Mouse (Mus musculus): ENCODE measurements at regions not wholly inside any gene's neighbourhood (a gene's known extent, or its start where the extent isn't known, plus 50 kb on each side); places are given as distances from the start of the nearest gene placed in this dataset.
A peak's percentile ranks its signal among the peaks of the same experiment; 100 is the strongest.

DNA sequence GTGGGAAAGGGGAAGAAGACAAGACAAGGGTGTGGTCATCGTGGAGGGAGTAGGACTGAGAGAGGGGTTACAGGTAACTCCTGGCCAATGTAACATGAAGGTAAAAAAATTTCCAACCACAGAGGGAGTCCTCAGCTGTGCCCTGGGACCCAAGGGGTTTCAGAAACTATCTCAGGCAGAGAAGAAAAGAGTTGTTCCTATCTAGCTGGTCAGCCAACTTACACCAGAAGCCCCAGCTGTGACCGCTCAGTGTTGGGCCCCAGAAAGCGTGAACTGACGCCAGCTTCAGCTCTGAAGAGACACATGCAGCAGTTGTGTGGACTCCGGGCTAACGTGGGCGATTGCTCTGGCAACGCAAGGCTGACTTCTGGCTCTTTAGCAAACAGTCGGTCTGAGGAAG is 52.2 kb downstream of the Rhob start:
- no peak for DNase-seq (ENCODE audit: low read depth)

DNA sequence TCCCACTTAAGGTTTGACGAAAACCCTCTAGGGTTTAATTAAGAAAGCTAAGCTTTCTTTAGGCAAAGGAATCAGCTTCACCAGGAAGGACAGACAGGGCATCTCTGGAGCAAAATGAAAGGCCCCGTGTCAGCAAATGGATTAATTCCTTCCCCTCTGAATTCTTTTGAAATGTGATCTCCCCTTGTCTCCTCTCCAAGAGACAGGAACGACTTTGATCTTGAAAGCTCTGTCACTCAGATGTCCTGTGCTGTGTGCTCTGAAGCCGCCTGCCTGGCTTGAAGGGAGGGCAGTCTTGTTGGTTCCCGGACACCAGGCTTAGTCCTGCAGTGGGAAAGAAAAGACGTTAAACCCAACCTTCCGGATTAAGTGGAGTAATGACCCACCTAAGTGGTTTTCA is 52.8 kb downstream of the Rhob start:
- DNase-seq (ENCODE audit: low read depth) = no peak

DNA sequence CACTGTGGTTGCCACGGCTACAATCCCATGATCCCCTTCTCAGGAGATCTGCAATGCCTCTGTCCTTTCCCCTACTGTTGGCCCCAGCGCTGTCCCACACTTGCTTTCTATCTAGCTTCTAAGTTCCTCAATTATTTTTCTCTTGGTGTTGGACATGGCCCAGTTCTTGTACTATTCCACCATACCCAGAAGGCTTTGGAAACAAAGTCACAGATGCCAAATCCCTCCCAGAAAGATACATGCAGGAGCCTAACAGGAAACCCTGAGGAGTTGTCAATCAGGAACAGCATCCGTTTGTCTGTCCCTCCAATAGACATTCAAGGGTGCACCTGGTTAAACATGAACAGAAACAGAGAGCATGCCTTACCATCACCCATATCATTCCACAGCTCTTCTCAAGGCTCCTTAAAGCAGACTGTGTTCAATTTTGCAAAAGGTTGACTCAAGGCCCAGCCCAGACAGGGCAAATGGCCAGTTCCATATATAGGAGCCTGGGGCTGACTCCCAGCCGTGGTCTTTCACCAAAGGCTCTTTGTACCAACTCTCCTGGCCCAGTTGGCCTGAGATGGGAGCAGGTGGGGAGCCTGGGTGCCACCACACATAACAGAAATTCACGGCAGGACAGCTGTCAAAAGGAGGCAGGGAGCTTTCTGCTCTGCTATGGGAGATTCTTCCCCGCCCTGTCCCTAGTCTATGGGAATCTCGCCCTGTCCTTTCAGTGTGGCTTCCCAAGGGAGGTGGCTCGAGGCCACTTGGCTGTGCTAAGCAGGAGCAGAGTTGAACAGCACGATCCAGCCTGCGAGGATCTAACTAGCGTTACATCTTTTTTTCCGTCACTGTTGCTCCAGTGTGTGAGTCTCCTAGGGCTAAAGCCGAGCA is 54.6 kb downstream of the Rhob start:
- peak; percentile 76 for DNase-seq (ENCODE audit: low read depth)

DNA sequence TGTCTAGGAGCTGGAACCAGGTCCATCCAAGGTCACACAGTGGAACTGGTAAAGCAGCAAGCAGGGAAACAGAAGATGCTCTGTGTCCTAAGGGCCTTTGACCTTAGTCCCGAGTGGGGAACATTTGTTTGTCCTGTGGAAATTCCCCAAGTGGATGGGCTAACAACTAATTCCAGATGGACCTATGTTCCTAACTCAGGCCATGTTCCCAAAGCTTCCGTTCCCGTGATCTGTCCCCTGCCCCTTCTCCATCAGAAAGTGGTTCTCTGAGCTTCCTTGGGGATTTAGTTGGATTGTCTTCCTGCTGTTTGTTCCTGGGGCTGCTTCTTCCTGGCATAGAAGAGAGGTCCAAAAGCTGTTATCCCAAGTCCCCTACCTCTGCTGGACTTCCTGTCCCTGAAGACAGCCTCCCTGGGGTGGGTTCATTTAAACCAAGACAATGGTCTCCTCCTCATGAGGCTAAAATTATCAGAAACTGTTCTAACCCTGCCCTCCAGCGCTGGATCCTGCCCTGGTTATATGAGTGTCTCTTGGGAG is 55.8 kb downstream of the Rhob start:
- DNase-seq (ENCODE audit: low read depth) = no peak

DNA sequence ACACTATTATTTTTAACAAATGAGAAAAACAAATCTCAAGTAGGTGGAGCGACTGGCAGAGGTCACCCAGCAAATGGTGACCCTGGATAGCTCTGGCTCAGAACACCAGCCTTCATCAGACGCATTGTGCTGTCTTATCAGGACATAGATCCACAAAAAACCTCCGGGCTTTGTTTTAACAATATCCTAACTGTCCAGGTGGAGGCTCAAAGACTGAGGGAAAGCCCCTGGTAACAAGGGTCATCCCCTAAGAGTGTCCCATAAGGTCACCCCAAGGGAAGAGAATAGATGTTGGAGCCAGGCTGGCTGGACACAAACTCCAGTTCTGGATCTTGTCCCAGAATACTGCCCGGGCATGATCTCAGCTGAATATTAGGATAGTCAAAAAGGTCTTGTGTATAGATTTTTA is 56.6 kb downstream of the Rhob start:
- no peak for DNase-seq (ENCODE audit: low read depth)

DNA sequence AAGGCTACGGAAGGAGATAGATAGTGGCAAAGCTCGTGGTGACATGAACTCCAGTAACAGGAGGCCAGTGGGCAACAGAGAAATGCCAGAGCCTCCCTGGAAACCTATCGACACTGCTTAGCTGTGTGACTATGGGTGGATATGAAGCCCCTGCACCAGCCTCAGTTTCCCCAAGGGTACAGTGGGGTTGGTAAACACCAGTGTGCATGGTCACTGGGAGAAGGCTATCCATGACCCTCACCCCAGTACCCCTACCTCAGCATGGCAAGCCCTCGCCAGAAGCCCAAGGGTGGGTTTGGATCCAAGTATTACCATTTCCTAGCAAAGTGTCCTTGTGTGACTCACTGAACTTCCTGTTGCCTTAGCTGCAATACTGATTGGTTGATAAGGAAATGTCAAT is 58.5 kb downstream of the Rhob start:
- no peak for DNase-seq (ENCODE audit: low read depth)

DNA sequence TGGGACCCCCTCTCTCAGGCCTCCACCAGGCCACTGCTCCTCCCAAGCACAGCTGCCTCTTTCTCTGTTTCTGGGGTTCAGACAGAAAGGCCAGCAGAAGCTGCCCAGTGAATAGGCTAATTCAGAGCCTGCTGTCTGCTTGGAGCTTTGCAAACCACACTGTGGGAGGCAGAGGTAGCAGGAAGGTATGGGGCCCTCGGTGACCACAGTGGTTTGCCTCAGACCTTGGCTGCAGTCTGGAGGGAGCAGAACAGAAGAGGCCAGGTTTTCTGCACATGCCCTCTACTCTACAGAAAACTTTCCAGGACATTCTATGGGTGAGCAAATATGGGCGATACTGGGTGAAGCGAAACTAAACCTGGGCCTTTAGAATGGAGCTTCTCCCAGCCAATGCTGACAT is 59.4 kb downstream of the Rhob start:
- DNase-seq (ENCODE audit: low read depth) = no peak

DNA sequence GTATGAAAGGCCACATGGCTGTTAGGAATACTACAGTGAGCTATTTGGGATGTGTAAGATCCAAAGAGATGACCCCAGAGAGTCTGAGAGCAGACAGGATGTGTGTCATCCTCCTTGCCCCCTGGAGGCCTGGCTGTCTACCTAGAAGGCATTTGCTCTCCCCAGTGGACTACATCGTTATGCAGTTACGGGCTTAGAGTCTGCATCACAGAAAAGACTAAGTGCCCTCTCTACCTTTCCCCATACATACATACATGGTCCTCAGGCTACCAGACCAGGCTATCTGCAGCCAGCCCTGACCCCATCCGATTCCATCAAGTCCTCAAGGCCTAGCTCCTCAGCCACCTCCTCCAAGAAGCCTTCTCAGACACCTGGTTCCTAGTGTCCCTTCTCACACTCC is 59.9 kb downstream of the Rhob start:
- no peak for DNase-seq (ENCODE audit: low read depth)

DNA sequence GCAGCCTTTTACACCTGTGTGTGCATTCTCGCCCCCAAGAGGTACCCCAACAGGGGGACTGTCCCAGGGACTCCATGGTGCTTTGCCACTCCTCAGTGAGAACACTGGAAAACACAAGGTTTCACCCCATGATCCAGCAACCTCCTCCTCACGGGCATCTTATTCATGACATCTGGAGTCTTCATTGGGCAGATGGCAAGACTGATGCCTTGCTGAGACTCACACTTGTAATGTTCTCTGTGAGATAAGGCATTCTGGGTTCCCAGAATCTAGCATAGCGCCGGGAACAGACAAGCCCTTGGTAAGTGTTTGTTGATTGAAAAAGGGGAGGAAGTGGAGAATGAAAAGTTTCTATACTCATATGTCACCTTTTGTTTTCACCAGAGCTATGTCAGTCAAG is 60.3 kb downstream of the Rhob start:
- no peak for DNase-seq (ENCODE audit: low read depth)

DNA sequence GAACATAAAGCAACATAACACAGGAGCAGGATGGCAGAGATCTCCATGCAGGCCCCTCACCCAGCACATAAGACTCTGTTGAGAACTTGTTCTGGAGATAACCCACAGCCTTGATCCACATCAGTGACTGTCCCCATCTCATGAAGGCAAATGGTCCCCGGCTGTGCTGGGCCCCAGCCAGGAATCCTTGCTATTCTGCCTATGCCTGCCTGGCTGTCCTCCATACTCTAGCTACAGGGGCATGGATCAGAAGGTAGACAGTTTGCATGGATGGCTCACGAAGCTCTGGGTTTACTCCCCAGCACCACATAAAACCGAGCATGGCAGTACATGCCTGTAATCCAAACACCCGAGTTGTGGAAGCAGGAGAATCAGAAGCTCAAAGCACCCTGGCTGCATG is 61.2 kb downstream of the Rhob start:
- no peak for DNase-seq (ENCODE audit: low read depth)

DNA sequence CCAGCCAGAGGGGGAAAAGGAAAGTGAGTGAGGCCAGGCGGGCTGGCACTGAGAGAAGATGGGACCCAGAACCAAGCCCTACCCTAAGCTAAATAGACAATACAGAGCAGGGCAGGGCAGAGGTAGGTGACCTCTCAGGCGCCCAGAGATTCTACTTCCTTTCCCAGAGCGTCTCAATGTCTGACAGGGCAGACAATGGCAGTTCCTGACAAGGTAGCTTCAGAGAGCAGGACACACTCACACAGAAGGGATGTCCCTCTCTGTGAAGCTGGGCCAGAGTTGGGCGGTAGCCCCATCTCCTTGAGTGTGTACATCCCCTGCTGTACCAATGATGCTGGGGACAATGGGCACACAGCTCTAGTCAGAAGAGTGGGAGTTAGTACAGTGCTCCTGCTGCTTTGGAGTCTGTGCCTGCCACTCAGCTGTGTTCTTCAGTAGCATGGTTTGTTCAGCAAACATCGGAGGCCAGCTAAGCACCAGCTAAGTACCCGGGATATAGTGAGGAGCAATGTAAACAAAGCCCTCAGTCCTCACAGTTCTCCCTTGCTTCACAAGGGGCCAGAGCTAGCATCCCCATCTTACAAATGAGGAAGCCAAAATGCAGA is 62.7 kb downstream of the Rhob start:
- DNase-seq (ENCODE audit: low read depth) = no peak

DNA sequence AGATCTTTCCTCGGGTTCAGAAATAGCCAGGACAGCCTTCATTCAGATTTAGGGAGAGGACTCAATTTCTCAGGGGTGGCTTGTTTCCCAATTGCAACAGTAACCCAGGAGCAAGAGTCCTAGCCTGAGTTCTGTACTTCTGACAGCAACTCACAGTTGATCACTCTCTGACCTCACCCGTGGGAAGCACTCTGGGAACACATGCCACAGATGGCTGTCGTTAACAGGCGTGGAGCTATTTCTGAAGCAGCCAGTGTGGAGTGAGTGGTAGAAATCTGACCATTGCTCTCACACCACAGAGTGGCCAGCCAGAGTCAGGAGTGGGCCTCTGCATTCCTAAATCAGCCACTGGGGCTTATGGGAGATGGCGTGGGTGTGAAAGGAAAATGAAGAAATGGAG is 63.3 kb downstream of the Rhob start:
- DNase-seq (ENCODE audit: low read depth) = peak; percentile 63

DNA sequence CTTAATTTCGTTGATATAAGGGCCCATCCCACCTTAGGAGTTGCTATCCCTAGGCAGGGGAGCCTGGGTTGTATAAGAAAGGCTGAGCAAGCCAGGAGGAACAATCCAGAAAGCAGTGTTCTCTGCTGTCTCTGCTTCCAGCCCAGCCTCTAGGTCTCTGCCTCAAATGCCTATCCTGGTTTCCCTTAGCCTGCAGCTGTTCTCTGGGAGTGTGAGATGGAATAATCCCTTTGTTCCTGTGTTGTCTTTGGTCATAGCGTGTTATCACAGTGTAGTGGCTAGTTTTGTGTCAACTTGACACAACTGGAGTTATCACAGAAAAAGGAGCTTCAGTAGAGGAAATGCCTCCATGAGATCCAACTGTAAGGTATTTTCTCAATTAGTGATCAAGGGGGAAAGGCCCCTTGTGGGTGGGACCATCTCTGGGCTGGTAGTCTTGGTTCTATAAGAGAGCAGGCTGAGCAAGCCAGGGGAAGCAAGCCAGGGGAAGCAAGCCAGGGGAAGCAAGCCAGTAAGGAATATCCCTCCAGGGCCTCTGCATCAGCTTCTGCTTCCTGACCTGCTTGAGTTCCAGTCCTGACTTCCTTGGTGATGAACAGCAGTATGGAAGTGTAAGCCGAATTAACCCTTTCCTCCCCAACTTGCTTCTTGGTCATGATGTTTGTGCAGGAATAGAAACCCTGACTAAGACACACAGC is 64.0 kb downstream of the Rhob start:
- peak; percentile 26 for DNase-seq (ENCODE audit: low read depth)

DNA sequence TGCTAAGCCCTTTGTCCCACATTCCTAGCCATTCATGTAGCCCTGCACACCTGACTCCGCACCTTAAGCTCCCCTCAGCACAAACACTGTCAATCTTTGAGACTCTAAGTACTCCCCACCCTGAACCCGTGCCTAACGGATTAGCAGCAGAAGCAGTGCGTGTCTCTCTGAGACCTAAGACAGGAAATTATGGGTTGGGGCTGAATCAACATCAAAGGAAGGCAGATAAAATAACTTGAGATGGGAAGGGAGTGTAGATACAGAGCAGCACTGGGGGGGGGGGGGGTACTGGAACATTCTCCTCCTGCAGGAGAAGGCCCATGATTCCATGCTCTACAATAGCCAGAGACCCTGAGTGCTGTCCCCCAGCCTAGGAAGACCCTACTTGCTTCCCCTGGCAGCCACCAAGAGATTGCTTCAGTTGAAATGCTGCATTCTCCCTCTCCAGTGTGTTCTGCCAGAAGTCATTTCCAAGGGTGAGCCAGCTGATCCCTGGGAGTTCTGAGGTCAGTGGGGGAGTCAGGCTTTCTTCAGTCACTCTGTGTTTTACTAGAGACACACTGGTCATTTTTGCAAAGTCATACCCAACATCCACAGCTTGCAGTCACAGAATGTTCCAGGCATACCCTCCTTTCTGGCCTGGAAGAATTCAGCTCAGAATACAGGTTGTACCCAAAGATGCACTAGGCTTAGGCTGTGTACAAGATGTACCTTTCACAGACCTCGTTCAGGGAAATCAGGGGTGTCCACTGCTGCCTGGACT is 71.4 kb downstream of the Rhob start:
- DNase-seq (ENCODE audit: low read depth) = no peak

DNA sequence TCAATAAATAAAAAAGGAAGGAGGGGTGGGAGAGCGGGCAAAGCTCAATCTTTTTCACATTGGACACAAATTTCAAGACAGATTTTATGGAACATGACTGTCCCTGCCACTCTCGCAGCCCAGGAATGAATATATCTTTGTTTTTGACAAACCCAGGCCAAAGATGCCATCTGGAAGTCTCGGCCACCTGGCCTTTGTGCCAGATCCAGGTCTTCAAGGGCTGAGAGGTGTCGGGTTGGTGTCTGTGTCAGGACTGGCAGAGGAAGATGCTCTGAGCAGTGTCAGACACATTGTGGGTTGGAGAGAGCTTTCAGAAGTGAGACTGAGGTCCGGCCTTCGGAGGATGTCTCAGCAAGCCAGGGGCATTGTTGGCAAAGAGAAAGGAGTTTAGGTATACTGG is 75.3 kb downstream of the Rhob start:
- DNase-seq (ENCODE audit: low read depth) = no peak

DNA sequence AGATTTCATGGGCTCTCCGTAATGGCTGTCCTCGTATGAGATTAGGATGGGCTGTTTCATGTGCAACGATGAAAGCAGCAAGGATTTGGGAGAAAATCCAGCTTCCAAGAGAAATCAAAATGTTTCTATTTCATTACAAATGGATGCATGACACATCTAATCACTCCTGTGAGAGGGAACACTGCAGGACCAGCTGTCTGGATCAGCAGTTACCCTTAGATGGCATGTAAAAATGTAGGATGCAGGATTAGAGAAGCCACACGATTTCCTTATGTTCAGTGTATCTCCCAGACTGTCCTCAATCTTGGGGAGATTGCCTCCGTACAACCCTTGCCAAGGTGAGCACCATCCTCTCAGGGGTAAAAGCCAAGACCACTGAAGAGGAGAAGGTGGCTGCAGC is 77.1 kb downstream of the Rhob start:
- no peak for DNase-seq (ENCODE audit: low read depth)

DNA sequence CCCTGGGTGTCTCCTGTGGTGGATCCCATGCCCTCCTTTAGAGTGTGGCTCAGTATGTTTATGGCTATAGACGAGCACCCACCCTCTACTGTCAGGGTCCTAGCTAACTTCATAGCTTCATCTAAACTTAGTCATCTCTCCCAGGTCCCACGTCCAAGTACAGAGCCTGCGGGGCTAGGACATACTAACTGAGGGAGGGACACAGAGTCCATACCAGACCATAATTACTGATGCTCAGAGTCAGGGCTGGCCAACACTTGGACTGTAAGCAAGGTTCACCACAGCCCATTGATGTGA is 78.6 kb downstream of the Rhob start:
- DNase-seq (ENCODE audit: low read depth) = no peak

DNA sequence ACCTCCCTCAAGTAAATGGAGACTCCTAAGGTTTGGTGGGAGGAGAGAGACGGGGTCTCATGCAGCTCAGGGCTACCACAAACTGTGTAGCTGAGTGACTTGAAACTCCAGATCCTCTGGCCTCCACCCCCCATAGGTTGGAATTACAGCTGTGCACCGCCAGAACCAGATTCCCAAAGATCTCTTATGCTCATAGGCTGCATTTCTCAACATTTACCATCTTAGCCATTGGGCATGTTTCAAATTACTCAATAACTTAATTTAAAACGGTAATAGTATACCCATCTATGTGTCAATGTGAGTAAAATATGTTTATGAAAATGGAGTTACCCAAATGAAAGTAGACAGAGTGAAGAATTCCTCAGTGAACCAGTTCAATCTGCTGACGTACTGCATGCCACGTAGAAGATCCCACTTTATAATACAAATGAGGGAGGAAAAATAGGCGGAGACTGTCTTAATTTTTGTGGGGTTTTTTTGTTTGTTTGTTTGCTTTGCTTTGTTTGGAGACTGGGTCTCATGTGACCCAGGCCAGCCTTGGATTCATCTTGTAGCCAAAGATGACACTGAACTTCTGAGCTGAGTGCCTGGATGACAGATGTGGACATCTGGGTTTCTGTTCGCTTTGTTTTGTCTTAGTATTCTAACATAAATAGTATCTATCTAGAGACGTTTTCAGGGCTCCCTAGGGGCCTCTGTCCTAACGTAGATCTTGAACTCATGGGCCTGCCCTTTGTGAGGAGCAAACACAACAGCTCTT is 79.1 kb downstream of the Rhob start:
- DNase-seq (ENCODE audit: low read depth) = peak; percentile 55

DNA sequence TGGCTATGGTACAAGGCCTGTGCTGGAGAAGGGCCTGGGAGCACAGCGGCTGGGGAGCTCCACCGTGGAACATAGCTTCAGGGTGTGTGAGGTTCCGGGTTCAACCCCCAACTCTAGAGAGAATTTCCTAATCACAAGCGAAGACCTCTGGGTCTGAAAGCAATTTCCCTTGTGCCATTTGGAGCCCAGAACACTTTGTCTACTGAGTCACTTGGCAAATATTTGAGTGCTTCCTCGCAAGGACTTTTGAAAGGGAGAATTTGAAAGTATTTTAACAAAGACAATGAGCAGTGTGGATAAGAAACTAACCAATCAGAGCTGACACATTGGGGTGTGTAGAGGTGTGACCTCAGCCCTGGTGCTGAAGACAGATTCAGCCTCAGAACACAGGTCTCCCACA is 80.9 kb downstream of the Rhob start:
- DNase-seq (ENCODE audit: low read depth) = peak; percentile 68

DNA sequence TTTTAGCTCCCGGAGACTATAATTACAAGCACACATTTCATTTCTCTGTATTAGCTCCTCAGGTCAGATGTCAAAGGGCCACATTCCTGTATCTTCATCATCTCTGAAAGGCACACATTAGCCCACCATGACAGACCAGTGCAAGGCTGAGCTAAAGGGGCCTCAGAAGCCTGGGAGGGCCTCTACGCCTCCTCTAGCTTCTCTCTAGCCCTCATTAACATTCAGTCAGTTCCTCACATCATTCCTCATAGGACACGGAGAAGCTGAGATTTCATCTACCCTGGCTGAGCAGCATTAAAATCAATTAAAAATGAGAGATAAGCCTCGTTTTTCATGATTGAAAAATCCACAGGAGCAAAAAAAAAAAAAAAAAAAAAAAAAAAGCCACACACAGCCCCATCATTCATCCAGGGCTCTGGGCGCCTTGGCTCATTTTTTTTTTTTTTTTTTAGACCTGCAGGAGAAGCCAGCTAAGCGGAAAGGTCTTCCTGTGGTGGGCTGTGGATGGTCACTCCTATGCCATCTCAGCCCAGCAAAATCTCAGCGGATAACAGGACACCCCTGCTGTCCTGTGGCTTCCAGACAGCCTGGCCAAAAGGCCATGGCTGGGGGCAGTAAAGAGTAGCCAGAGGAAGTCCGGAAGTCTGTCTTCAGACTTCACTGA is 82.5 kb downstream of the Rhob start:
- no peak for DNase-seq (ENCODE audit: low read depth)

DNA sequence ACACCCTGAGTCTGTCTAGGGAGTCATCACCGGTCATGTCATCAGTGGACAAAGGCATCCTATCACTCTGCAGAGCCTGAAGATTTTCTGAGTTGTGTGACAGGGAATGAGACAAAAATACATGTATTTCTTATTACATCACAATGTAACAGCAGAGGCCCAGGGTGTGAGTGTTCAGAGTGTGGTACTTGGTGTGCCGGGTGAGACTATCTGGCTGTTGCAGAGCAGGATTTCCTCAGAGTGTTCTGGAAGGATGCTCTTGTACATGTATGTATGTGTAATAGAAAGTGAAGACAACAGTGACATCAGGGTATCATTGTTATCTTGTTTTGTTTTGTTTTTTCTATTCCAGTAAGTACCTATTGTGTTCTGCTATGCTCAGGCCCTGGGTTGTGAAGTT is 87.7 kb downstream of the Rhob start:
- DNase-seq (ENCODE audit: low read depth) = no peak

All from NIH3T3 (cell line).